Mouse (Mus musculus): ENCODE data around the gene Grik4. TPM values are rescaled to one million over a fixed set of nuclear protein-coding genes. Genes with fewer than 3 reads are reported as not detected.

Grik4 gene
- polyA plus RNA-seq, 1 experiment from 2014 or later: 2.8 TPM

Small RNA genes within 50 kb of the gene (microRNA-seq; reads per million reads assigned to microRNA genes)
- gene Gm27509: not detected

Other genes with a start within 250 kb of the Grik4 start
- 14.2 and 17.8 TPM in 2 replicates for gene Arhgef12, start 162.7 kb upstream of the Grik4 start, polyA plus RNA-seq (2016; fragmentation: Nextera tagmentation; extraction: Ambion mirVana)
- 11.4 and 12.1 TPM in 2 replicates for gene Tmem136, start 172.1 kb upstream of the Grik4 start, polyA plus RNA-seq (2016; fragmentation: Nextera tagmentation; extraction: Ambion mirVana)

Data from forebrain, embryonic 12.5 days (tissue).